Mouse (Mus musculus) cerebellum, postnatal 25 days (tissue): ENCODE data around the gene Ipp.

Experiments
- DNase-seq, 2 experiments: peaks; one replicate each; pipeline ENCODE4 v3.0.0; 2021; ENCODE audit warnings: mixed read lengths in 2 of 2

The Ipp gene

DNA sequence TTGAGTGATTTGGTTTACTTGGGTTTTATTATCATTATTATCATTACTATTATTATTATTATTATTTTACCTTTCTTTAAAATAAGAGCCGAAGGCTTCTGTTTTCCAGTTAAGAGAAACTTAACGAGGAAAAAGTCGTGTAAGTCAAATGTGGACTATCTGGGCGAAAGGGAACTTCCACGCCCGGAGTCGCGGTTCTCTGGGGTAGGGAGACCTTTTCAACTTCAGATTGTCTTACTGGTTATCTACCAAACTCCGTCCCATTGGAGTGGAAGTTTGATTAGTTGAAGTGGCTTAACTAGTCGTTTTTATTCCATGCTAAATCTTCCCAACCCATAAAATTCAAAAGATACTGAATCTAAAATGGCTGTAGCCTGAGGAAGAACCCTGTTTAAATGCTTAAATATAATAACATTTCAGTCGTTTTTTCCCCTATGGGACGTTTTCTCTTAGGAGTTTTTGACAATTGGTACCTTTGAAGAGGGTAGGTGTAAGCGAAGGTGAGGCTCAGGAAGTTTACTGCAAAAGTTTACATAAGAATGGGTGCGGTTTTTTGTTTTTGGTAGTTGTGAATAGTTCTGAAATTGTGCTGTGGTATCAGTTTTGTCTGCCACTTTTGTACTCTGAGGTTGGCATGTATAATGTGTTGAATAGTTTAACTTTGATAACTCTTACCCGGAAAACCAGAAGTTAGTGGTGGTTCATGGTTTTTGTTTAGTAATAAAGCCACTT lies 51.0 kb downstream of the Ipp start:
- DNase-seq = peak in 1 of 2 experiments; percentile 10
